Mouse (Mus musculus) midbrain, embryonic 10.5 days (tissue): ENCODE measurements around the gene Slc25a3. TPM values are rescaled to one million over a fixed set of nuclear protein-coding genes. Genes with fewer than 3 reads are reported as not detected.
A peak's percentile ranks its signal among the peaks of the same experiment; 100 is the strongest.

Experiments
- DNase-seq: peaks from one replicate; pipeline ENCODE4 v3.0.0-alpha.2; 2017; ENCODE audit warnings: low spot score
- H3K27ac ChIP-seq: fragments of 300-500 bp; sonication (generic); replicated peaks from 2 replicates; pipeline ENCODE4 v1.5.1; 2016; ENCODE audit warnings: mild to moderate bottlenecking
- H3K27me3 ChIP-seq: fragments of 300-500 bp; sonication (generic); 2 replicates; pipeline ENCODE4 v1.6.1; 2016; ENCODE audit warnings: low read depth, mild to moderate bottlenecking; ENCODE audit not compliant: poor library complexity, severe bottlenecking
- H3K36me3 ChIP-seq: fragments of 300-500 bp; sonication (generic); 2 replicates; pipeline ENCODE4 v1.6.1; 2016; ENCODE audit warnings: mild to moderate bottlenecking, moderate library complexity
- H3K4me1 ChIP-seq: fragments of 300-500 bp; sonication (generic); 2 replicates; pipeline ENCODE4 v1.6.1; 2016
- H3K4me3 ChIP-seq: fragments of 300-500 bp; sonication (generic); 2 replicates; pipeline ENCODE4 v1.5.1; 2016; ENCODE audit warnings: mild to moderate bottlenecking, moderate library complexity
- H3K9me3 ChIP-seq: fragments of 300-500 bp; sonication (generic); replicated peaks from 2 replicates; pipeline ENCODE4 v1.6.1; 2016; ENCODE audit warnings: mild to moderate bottlenecking
- WGBS: fragments of 180-500 bp; shearing (Covaris S2); methylation state at CpG from one replicate; pipeline ENCODE4 v1.1.7; 2016; 5-methylcytosine and 5-hydroxymethylcytosine counted together
- polyA plus RNA-seq: library from polyadenylated mRNA; unstranded; fragments of >200 nt; fragmentation: Nextera tagmentation; extraction: Ambion mirVana; gene quantifications from 2 replicates; pipeline ENCODE4 v1.2.1, GENCODE M21; 2016

The Slc25a3 gene
- polyA plus RNA-seq, 1 experiment from 2014 or later, result 388 TPM

- H3K4me1 ChIP-seq, result no peaks in the 10 kb centered on the region
- peaks cover 13% of the 10 kb centered on the region for H3K36me3 ChIP-seq
- no peaks in the 10 kb centered on the region for H3K9me3 ChIP-seq
- DNase-seq, result no peak
- WGBS, result 95% methylated on average over 25 of the region's 25 CpGs
- H3K4me3 ChIP-seq, result no peak overlapping the region
- no peaks in the 10 kb centered on the region for H3K27me3 ChIP-seq
- no peak overlapping the region for H3K27ac ChIP-seq
Measured at GRCm38 (mm10) chr10:91101936-91102335, 21.9 kb downstream of the Slc25a3 start.

- Histone ChIP-seq H3K27me3 (no peaks in the 10 kb centered on the region), H3K4me1 (no peaks in the 10 kb centered on the region), H3K36me3 (peaks cover 19% of the 10 kb centered on the region), H3K27ac (no peak overlapping the region), H3K4me3 (no peak overlapping the region), H3K9me3 (no peaks in the 10 kb centered on the region)
- no peak for DNase-seq
- 83% methylated on average over 1 of the region's 1 CpGs for WGBS
Measured at GRCm38 (mm10) chr10:91100101-91100500, 23.8 kb downstream of the Slc25a3 start.

- Histone ChIP-seq H3K4me1 (no peaks in the 10 kb centered on the region), H3K27me3 (no peaks in the 10 kb centered on the region), H3K9me3 (no peaks in the 10 kb centered on the region), H3K27ac (no peak overlapping the region), H3K36me3 (peaks cover 19% of the 10 kb centered on the region), H3K4me3 (no peak overlapping the region)
- 91% methylated on average over 8 of the region's 8 CpGs for WGBS
- no peak for DNase-seq
Measured at GRCm38 (mm10) chr10:91098056-91098455, 25.8 kb downstream of the Slc25a3 start.

GRCm38 (mm10) chr10:91094251-91095104 lies 29.4 kb downstream of the Slc25a3 start:
- WGBS, result 90% methylated on average over 15 of the region's 15 CpGs
- no peak overlapping the region for H3K27ac ChIP-seq
- no peaks in the 10 kb centered on the region for H3K9me3 ChIP-seq
- no peak for DNase-seq
- H3K4me3 ChIP-seq, result no peak overlapping the region
- H3K36me3 ChIP-seq, result 0 out of 2 replicates have a peak, but pooled peaks cover 7% of the 10 kb centered on the region
- no peaks in the 10 kb centered on the region for H3K4me1 ChIP-seq
- H3K27me3 ChIP-seq, result no peaks in the 10 kb centered on the region

GRCm38 (mm10) chr10:91092812-91093211 lies 31.0 kb downstream of the Slc25a3 start:
- no peak for DNase-seq
- H3K27ac ChIP-seq, result no peak overlapping the region
- 79% methylated on average over 4 of the region's 4 CpGs for WGBS
- H3K27me3 ChIP-seq, result no peaks in the 10 kb centered on the region
- no peak overlapping the region for H3K4me3 ChIP-seq
- no peaks in the 10 kb centered on the region for H3K9me3 ChIP-seq
- H3K36me3 ChIP-seq, result 0 out of 2 replicates have a peak, but pooled peaks cover 7% of the 10 kb centered on the region
- H3K4me1 ChIP-seq, result no peaks in the 10 kb centered on the region

- H3K27ac ChIP-seq, result peak overlapping the region; percentile 93
Measured at GRCm38 (mm10) chr10:91083393-91083927, 40.4 kb downstream of the Slc25a3 start.

GRCm38 (mm10) chr10:91082550-91083392 lies 41.1 kb downstream of the Slc25a3 start, which contains the start of the genes Apaf1 and Ikbip:
Gene Apaf1 (minus strand): TSS chr10:91082770.
Gene Ikbip (plus strand): TSS chr10:91082940.
- Histone ChIP-seq H3K4me1 (peaks cover 19% of the 10 kb centered on the region), H3K9me3 (no peaks in the 10 kb centered on the region), H3K36me3 (peaks cover 14% of the 10 kb centered on the region), H3K27me3 (no peaks in the 10 kb centered on the region), H3K27ac (peak within 1 kb of the TSS; percentile 93), H3K4me3 (peak within 1 kb of the TSS; percentile 88)
- under 1% methylated on average over 87 of the region's 87 CpGs for WGBS
- peak; percentile 100 for DNase-seq

More at GRCm38 (mm10) chr10:91083393-91083927, 40.4 kb downstream of the Slc25a3 start:
- DNase-seq, result no peak
- Histone ChIP-seq H3K9me3 (no peaks in the 10 kb centered on the region), H3K4me3 (peak overlapping the region; percentile 88), H3K4me1 (peaks cover 19% of the 10 kb centered on the region), H3K27me3 (no peaks in the 10 kb centered on the region), H3K36me3 (peaks cover 9% of the 10 kb centered on the region)
- 59% methylated on average over 12 of the region's 12 CpGs for WGBS

- no peaks in the 10 kb centered on the region for H3K9me3 ChIP-seq
- no peak for DNase-seq
- under 1% methylated on average over 27 of the region's 27 CpGs for WGBS
- H3K27me3 ChIP-seq, result no peaks in the 10 kb centered on the region
- peak overlapping the region; percentile 93 for H3K27ac ChIP-seq
- peak overlapping the region; percentile 88 for H3K4me3 ChIP-seq
- peaks cover 19% of the 10 kb centered on the region for H3K4me1 ChIP-seq
- peaks cover 21% of the 10 kb centered on the region for H3K36me3 ChIP-seq
Measured at GRCm38 (mm10) chr10:91081959-91082507, 41.8 kb downstream of the Slc25a3 start.

- no peak for DNase-seq
- 94% methylated on average over 5 of the region's 5 CpGs for WGBS
- Histone ChIP-seq H3K36me3 (peaks cover 36% of the 10 kb centered on the region), H3K4me1 (peaks cover 19% of the 10 kb centered on the region), H3K4me3 (no peak overlapping the region), H3K9me3 (no peaks in the 10 kb centered on the region), H3K27ac (no peak overlapping the region), H3K27me3 (no peaks in the 10 kb centered on the region)
Measured at GRCm38 (mm10) chr10:91080540-91080939, 43.3 kb downstream of the Slc25a3 start.

- H3K4me3 ChIP-seq, result no peak overlapping the region
- no peaks in the 10 kb centered on the region for H3K27me3 ChIP-seq
- no peak overlapping the region for H3K27ac ChIP-seq
- peaks cover 57% of the 10 kb centered on the region for H3K36me3 ChIP-seq
- H3K9me3 ChIP-seq, result no peaks in the 10 kb centered on the region
- peaks cover 4% of the 10 kb centered on the region for H3K4me1 ChIP-seq
- DNase-seq, result no peak
- WGBS, result 88% methylated on average over 2 of the region's 2 CpGs
Measured at GRCm38 (mm10) chr10:91076667-91077066, 47.2 kb downstream of the Slc25a3 start.

- 88% methylated on average over 3 of the region's 3 CpGs for WGBS
- Histone ChIP-seq H3K27ac (no peak overlapping the region), H3K9me3 (no peaks in the 10 kb centered on the region), H3K36me3 (peaks cover 65% of the 10 kb centered on the region), H3K27me3 (no peaks in the 10 kb centered on the region), H3K4me1 (no peaks in the 10 kb centered on the region), H3K4me3 (no peak overlapping the region)
- no peak for DNase-seq
Measured at GRCm38 (mm10) chr10:91073345-91073744, 50.5 kb downstream of the Slc25a3 start.

GRCm38 (mm10) chr10:91071768-91072167 lies 52.1 kb downstream of the Slc25a3 start:
- Histone ChIP-seq H3K27ac (no peak overlapping the region), H3K4me1 (no peaks in the 10 kb centered on the region), H3K36me3 (peaks cover 64% of the 10 kb centered on the region), H3K4me3 (no peak overlapping the region), H3K9me3 (no peaks in the 10 kb centered on the region), H3K27me3 (no peaks in the 10 kb centered on the region)
- 78% methylated on average over 1 of the region's 1 CpGs for WGBS
- DNase-seq, result no peak
